Mouse (Mus musculus): ENCODE results near the gene Frzb. TPM values are rescaled to one million over a fixed set of nuclear protein-coding genes. Genes with fewer than 3 reads are reported as not detected.

Frzb gene
- total and polyA plus RNA-seq, 3 experiments = not detected

GRCm38 (mm10) chr2:80396057-80396456 lies 51.4 kb downstream of the Frzb start:
- H3K27ac ChIP-seq (ENCODE audit: control insufficient read depth, low read depth, low read length) = no peak overlapping the region
- H3K4me1 ChIP-seq (ENCODE audit: control insufficient read depth in 1 of 2, insufficient read depth in 2 of 2, low read length in 2 of 2) = no peaks in the 10 kb centered on the region
- no peak overlapping the region for H3K9ac ChIP-seq (ENCODE audit: control insufficient read depth, low read depth, low read length, poor library complexity, severe bottlenecking)
- TF ChIP-seq MEF2A (IDR thresholded peaks at IDR 0.05; ENCODE audit: extremely low read depth, insufficient replicate concordance, low read depth, low read length, poor library complexity, severe bottlenecking) (no peak), TBP (IDR thresholded peaks at IDR 0.05; ENCODE audit: low read depth, low read length) (no peak), NELFE (IDR thresholded peaks at IDR 0.05; ENCODE audit: low read depth, low read length) (no peak), JUND (IDR thresholded peaks at IDR 0.05; ENCODE audit: low read depth, low read length) (no peak), MYB (IDR thresholded peaks at IDR 0.05; ENCODE audit: low read depth, low read length) (no peak), GABPA (IDR thresholded peaks at IDR 0.05; ENCODE audit: low read depth, low read length) (no peak), TCF12 (IDR thresholded peaks at IDR 0.05; ENCODE audit: low read depth, low read length) (no peak), NRF1 (IDR thresholded peaks at IDR 0.05; ENCODE audit: insufficient read depth, low read depth, low read length, poor library complexity, severe bottlenecking) (no peak), TAL1 (IDR thresholded peaks at IDR 0.05; ENCODE audit: low read length) (no peak), MXI1 (IDR thresholded peaks at IDR 0.05; ENCODE audit: low read depth, low read length) (no peak), ZC3H11A (IDR thresholded peaks at IDR 0.05; ENCODE audit: low read depth, low read length) (no peak), BHLHE40 (IDR thresholded peaks at IDR 0.05; ENCODE audit: borderline replicate concordance, low read depth, low read length) (no peak), SIN3A (IDR thresholded peaks at IDR 0.05; ENCODE audit: low read length) (no peak), SMC3 (IDR thresholded peaks at IDR 0.05; ENCODE audit: low read depth, low read length) (no peak), ZMIZ1 (IDR thresholded peaks at IDR 0.05; ENCODE audit: low read depth, low read length) (no peak), ZNF384 (IDR thresholded peaks at IDR 0.05; ENCODE audit: low read depth, low read length) (no peak), MYC (IDR thresholded peaks at IDR 0.05; ENCODE audit: low read depth, low read length) (no peak), CHD2 (IDR thresholded peaks at IDR 0.05; ENCODE audit: low read length) (no peak), MAX (IDR thresholded peaks at IDR 0.05; ENCODE audit: low read length) (no peak)
- H3K36me3 ChIP-seq (ENCODE audit: control insufficient read depth in 1 of 2, insufficient read depth in 2 of 2, low read length in 2 of 2) = no peaks in the 10 kb centered on the region
- H3K79me2 ChIP-seq (ENCODE audit: control insufficient read depth, insufficient read depth, low read length, poor library complexity) = no peaks in the 10 kb centered on the region
- DNase-seq (ENCODE audit: low read depth, low spot score) = no peak
- H3K9me3 ChIP-seq (replicated peaks; ENCODE audit: insufficient read depth, low read length) = no peaks in the 10 kb centered on the region
- no peak overlapping the region for H3K4me3 ChIP-seq (ENCODE audit: control insufficient read depth in 1 of 2, insufficient read depth in 1 of 2, low read depth in 2 of 2, low read length in 2 of 2)
- H3K27me3 ChIP-seq (ENCODE audit: control insufficient read depth in 1 of 2, insufficient read depth in 2 of 2, low read length in 2 of 2) = peaks cover 0 to 3% of the 10 kb centered on the region in 2 experiments; a peak in 3 of 4 replicates

- DNase-seq (ENCODE audit: low read depth, low spot score) = no peak
- Histone ChIP-seq H3K27me3 (ENCODE audit: control insufficient read depth in 1 of 2, insufficient read depth in 2 of 2, low read length in 2 of 2) (peaks cover 0 to 3% of the 10 kb centered on the region in 2 experiments; a peak in 1 of 4 replicates), H3K4me3 (ENCODE audit: control insufficient read depth in 1 of 2, insufficient read depth in 1 of 2, low read depth in 2 of 2, low read length in 2 of 2) (no peak overlapping the region), H3K4me1 (ENCODE audit: control insufficient read depth in 1 of 2, insufficient read depth in 2 of 2, low read length in 2 of 2) (no peaks in the 10 kb centered on the region), H3K9me3 (replicated peaks; ENCODE audit: insufficient read depth, low read length) (no peaks in the 10 kb centered on the region), H3K36me3 (ENCODE audit: control insufficient read depth in 1 of 2, insufficient read depth in 2 of 2, low read length in 2 of 2) (no peaks in the 10 kb centered on the region), H3K27ac (ENCODE audit: control insufficient read depth, low read depth, low read length) (no peak overlapping the region), H3K79me2 (ENCODE audit: control insufficient read depth, insufficient read depth, low read length, poor library complexity) (no peaks in the 10 kb centered on the region), H3K9ac (ENCODE audit: control insufficient read depth, low read depth, low read length, poor library complexity, severe bottlenecking) (no peak overlapping the region)
- no peak for TF ChIP-seq USF1 (IDR thresholded peaks at IDR 0.05; ENCODE audit: low read depth, low read length)
Measured at GRCm38 (mm10) chr2:80388341-80388740, 59.1 kb downstream of the Frzb start.

Measured in MEL (cell line).